In genomic region chr17:47515180-47515844, GRCm38 (mm10) we compare ENCODE assay signal across 19 mouse cellular contexts. TPM values are rescaled to one million over a fixed set of nuclear protein-coding genes. Genes with fewer than 3 reads are reported as not detected.
DNase-seq lines count a peak whose midpoint lies in the region; ATAC-seq and TF ChIP-seq lines count a peak whose summit lies in the region.
"Had no signal": no experiment of that assay in that cellular context is flagged by ENCODE, and none has a peak within 500 bp of the region (broad histone marks: within the 10 kb centered on the region; RNA-seq: fewer than 3 reads in every experiment).

No protein-coding gene starts in this region.

- H3K9ac ChIP-seq in liver, embryonic 12.5 days = peak overlapping the region; percentile 25; the same call in 1 of the 2 replicates
- H3K9ac ChIP-seq in MEL (ENCODE audit: control insufficient read depth, low read depth, low read length, poor library complexity, severe bottlenecking) = no peak overlapping the region
- H3K9ac ChIP-seq: forebrain, embryonic 12.5 days; limb, embryonic 13.5 days; neural tube, embryonic 12.5 days had no signal

- no peak for ATAC-seq in liver, embryonic 12.5 days
- no peak for ATAC-seq in frontal cortex, adult (ENCODE audit: low TSS enrichment)
- ATAC-seq: hindbrain, embryonic 16.5 days; midbrain, embryonic 16.5 days had no signal

- peak in 1 of 2 experiments; percentile 64; a peak in 3 of 4 replicates for TF ChIP-seq EP300 in MEL (IDR thresholded peaks at IDR 0.05; ENCODE audit: low read depth in 1 of 2, low read length in 2 of 2)

- H3K79me2 ChIP-seq in C2C12 (ENCODE audit: control insufficient read depth, insufficient read depth) = no peaks in the 10 kb centered on the region
- H3K79me2 ChIP-seq in MEL (ENCODE audit: control insufficient read depth, insufficient read depth, low read length, poor library complexity) = no peaks in the 10 kb centered on the region; the same call in 1 of the 2 replicates

- peak overlapping the region; percentile 63 for H3K27ac ChIP-seq in liver, embryonic 12.5 days
- H3K27ac ChIP-seq in MEL (ENCODE audit: control insufficient read depth, low read depth, low read length) = peak overlapping the region; percentile 48
- H3K27ac ChIP-seq: forebrain, embryonic 12.5 days; limb, embryonic 13.5 days; neural tube, embryonic 12.5 days had no signal

- no peak for TF ChIP-seq RAD21 in MEL (IDR thresholded peaks at IDR 0.05; ENCODE audit: low read depth, low read length)

- no peaks in the 10 kb centered on the region for H3K9me3 ChIP-seq in liver, embryonic 12.5 days (replicated peaks)
- H3K9me3 ChIP-seq in MEL (replicated peaks; ENCODE audit: insufficient read depth, low read length) = no peaks in the 10 kb centered on the region
- H3K9me3 ChIP-seq: forebrain, embryonic 12.5 days; limb, embryonic 13.5 days; neural tube, embryonic 12.5 days had no signal

- no peak overlapping the region for H3K4me3 ChIP-seq in liver, embryonic 12.5 days
- H3K4me3 ChIP-seq in C2C12 (ENCODE audit: insufficient read depth, poor library complexity, severe bottlenecking) (no peak overlapping the region), MEL (ENCODE audit: control insufficient read depth in 1 of 2, insufficient read depth in 1 of 2, low read depth in 2 of 2, low read length in 2 of 2) (no peak overlapping the region)
- H3K4me3 ChIP-seq: forebrain, embryonic 12.5 days; limb, embryonic 13.5 days; neural tube, embryonic 12.5 days had no signal

- 45% methylated on average over 7 of the region's 7 CpGs for WGBS in liver, embryonic 12.5 days (ENCODE audit: insufficient replicate concordance)

- H3ac ChIP-seq in C2C12 (ENCODE audit: control insufficient read depth, insufficient read length, low read depth) = no peak overlapping the region

- no peaks in the 10 kb centered on the region for H3K79me3 ChIP-seq in C2C12 (ENCODE audit: low read depth)

- H3K36me3 ChIP-seq in liver, embryonic 12.5 days = 0 out of 2 replicates have a peak, but pooled peaks cover 5% of the 10 kb centered on the region
- H3K36me3 ChIP-seq in C2C12 (ENCODE audit: control insufficient read depth, insufficient read depth) (no peaks in the 10 kb centered on the region), MEL (ENCODE audit: control insufficient read depth in 1 of 2, insufficient read depth in 2 of 2, low read length in 2 of 2) (peaks cover 0 to 16% of the 10 kb centered on the region in 2 experiments; a peak in 2 of 4 replicates)
- H3K36me3 ChIP-seq: forebrain, embryonic 12.5 days; limb, embryonic 13.5 days; neural tube, embryonic 12.5 days had no signal

- TF ChIP-seq POLR2A in MEL (IDR thresholded peaks at IDR 0.05; ENCODE audit: control insufficient read depth in 1 of 2, insufficient read depth in 1 of 2, low read depth in 1 of 2, low read length in 2 of 2, poor library complexity in 1 of 2) = no peak

- peaks cover 81% of the 10 kb centered on the region for H3K4me1 ChIP-seq in liver, embryonic 12.5 days
- H3K4me1 ChIP-seq in MEL (ENCODE audit: control insufficient read depth in 1 of 2, insufficient read depth in 2 of 2, low read length in 2 of 2) = peaks cover 3 to 21% of the 10 kb centered on the region in 2 experiments

- DNase-seq in liver = no peak
- peak; percentile 53 for DNase-seq in MEL (ENCODE audit: low read depth, low spot score)
- DNase-seq in naive thymus-derived CD4-positive, alpha-beta T cell, adult 2 months (ENCODE audit: low read depth) = peak; percentile 33
- no peak for DNase-seq in kidney, postnatal 25 days
- DNase-seq: cerebellum, adult 9-11 months; embryo, embryonic 11 days; gastrocnemius, postnatal 25 days; kidney, adult 18-20 months; kidney, postnatal 14 days; layer of hippocampus, adult 9-11 months had no signal

- no peaks in the 10 kb centered on the region for H3K27me3 ChIP-seq in liver, embryonic 12.5 days (replicated peaks)
- H3K27me3 ChIP-seq in C2C12 (ENCODE audit: control insufficient read depth, insufficient read depth, insufficient read length) (no peaks in the 10 kb centered on the region), MEL (ENCODE audit: control insufficient read depth in 1 of 2, insufficient read depth in 2 of 2, low read length in 2 of 2) (no peaks in the 10 kb centered on the region)
- H3K27me3 ChIP-seq: forebrain, embryonic 12.5 days; limb, embryonic 13.5 days; neural tube, embryonic 12.5 days had no signal

- no peak overlapping the region for H3K4me2 ChIP-seq in liver, embryonic 12.5 days
- H3K4me2 ChIP-seq: forebrain, embryonic 12.5 days; heart, embryonic 11.5 days; limb, embryonic 13.5 days; neural tube, embryonic 12.5 days had no signal

- TF ChIP-seq CTCF in C2C12 (IDR thresholded peaks at IDR 0.05; ENCODE audit: control insufficient read depth, insufficient read depth, insufficient read length) (no peak), MEL (IDR thresholded peaks at IDR 0.05 in 2 of 3, conservative IDR thresholded peaks at IDR 0.05 in 1 of 3; ENCODE audit: control insufficient read depth in 1 of 3, insufficient read depth in 1 of 3, low read depth in 2 of 3, low read length in 3 of 3, poor library complexity in 1 of 3, severe bottlenecking in 1 of 3) (no peak)

TF ChIP-seq in C2C12, 6 proteins besides CTCF, POLR2A, EP300 and RAD21:
- TF ChIP-seq CEBPB (IDR thresholded peaks at IDR 0.05; ENCODE audit: low read depth) = no peak
- peak; percentile 30 for TF ChIP-seq MYOD1 (IDR thresholded peaks at IDR 0.05; ENCODE audit: control insufficient read depth, insufficient read length, low read depth)
- no peak for TF ChIP-seq MYOG (IDR thresholded peaks at IDR 0.05; ENCODE audit: control insufficient read depth, extremely low read depth, insufficient read length)

TF ChIP-seq in MEL, 35 proteins besides CTCF, POLR2A, EP300 and RAD21:
- TF ChIP-seq MAFK (IDR thresholded peaks at IDR 0.05; ENCODE audit: borderline replicate concordance, low read depth, low read length) = no peak
- TF ChIP-seq MYB (IDR thresholded peaks at IDR 0.05; ENCODE audit: low read depth, low read length) = peak; percentile 40; the same call in 1 of the 2 replicates
- TF ChIP-seq TCF12 (IDR thresholded peaks at IDR 0.05; ENCODE audit: low read depth, low read length) = peak; percentile 53
- peak; percentile 42; the same call in 1 of the 2 replicates for TF ChIP-seq ETS1 (IDR thresholded peaks at IDR 0.05; ENCODE audit: low read depth, low read length)
- TF ChIP-seq MEF2A (IDR thresholded peaks at IDR 0.05; ENCODE audit: extremely low read depth, insufficient replicate concordance, low read depth, low read length, poor library complexity, severe bottlenecking) = no peak
- TF ChIP-seq BHLHE40 (IDR thresholded peaks at IDR 0.05; ENCODE audit: borderline replicate concordance, low read depth, low read length) = peak; percentile 26; the same call in 1 of the 2 replicates
- TF ChIP-seq SIN3A (IDR thresholded peaks at IDR 0.05; ENCODE audit: low read length) = peak; percentile 42; the same call in 1 of the 2 replicates

RNA-seq across cellular contexts. Expression of gene Ccnd3, which starts 10.5 kb away (rescaled TPM):
- polyA plus RNA-seq in liver, embryonic 12.5 days (2016; fragmentation: Nextera tagmentation; extraction: Ambion mirVana) = 546 and 555 TPM in 2 replicates
- polyA plus RNA-seq in C2C12 (2012; fragmentation: generic; extraction: Trizol) (217 TPM), MEL (2012; ENCODE audit: insufficient read depth in 1 of 2, insufficient read length in 2 of 2, low read depth in 1 of 2, low replicate concordance in 2 of 2, missing spikeins in 1 of 2) (100 to 1,000 TPM in 1 of 2 experiments, not detected in 1; 568 TPM)
- 143 TPM in 2 replicates for total RNA-seq in MEL (2012; rRNA removed)

RNA-seq across cellular contexts. Expression of gene Taf8, which starts 13.2 kb away (rescaled TPM):
- polyA plus RNA-seq in liver, embryonic 12.5 days (2016; fragmentation: Nextera tagmentation; extraction: Ambion mirVana) = 17.6 and 18.0 TPM in 2 replicates
- 12.2 TPM for polyA plus RNA-seq in C2C12 (2012; fragmentation: generic; extraction: Trizol)
- total RNA-seq in MEL (2012; rRNA removed) = 14.4 and 15.2 TPM in 2 replicates
- 10 to 100 TPM in 1 of 2 experiments, not detected in 1; 25.7 TPM for polyA plus RNA-seq in MEL (2012; ENCODE audit: insufficient read depth in 1 of 2, insufficient read length in 2 of 2, low read depth in 1 of 2, low replicate concordance in 2 of 2, missing spikeins in 1 of 2)

Comparison
In these comparisons a context has a peak if more than half of its experiments do, and no peak if none do; other contexts are left out.
1. DNase-seq: peak in MEL (single experiment) and naive thymus-derived CD4-positive, alpha-beta T cell, adult 2 months (single experiment); none in liver (single experiment) and kidney, postnatal 25 days (0 of 2).